Mouse (Mus musculus) midbrain, embryonic 14.5 days (tissue): Measurements from ENCODE around the gene Zfp398. TPM values are rescaled to one million over a fixed set of nuclear protein-coding genes. Genes with fewer than 3 reads are reported as not detected.

Experiments
- ATAC-seq: fragments of 200-750 bp; cut with Nextera tagmentation; 2 replicates; pipeline ENCODE4 v1.8.0; 2017; ENCODE audit warnings: moderate number of reproducible peaks, moderate library complexity; ENCODE audit not compliant: low FRiP score, low TSS enrichment
- DNase-seq: peaks from one replicate; pipeline ENCODE4 v3.0.0-alpha.2; 2015
- H3K27ac ChIP-seq: fragments of 300-500 bp; sonication (generic); replicated peaks from 2 replicates; pipeline ENCODE4 v1.5.1; 2014; ENCODE audit warnings: mild to moderate bottlenecking, low read depth, low read length, moderate library complexity
- H3K27me3 ChIP-seq: fragments of 300-500 bp; sonication (generic); 2 replicates; pipeline ENCODE4 v1.6.1; 2014; ENCODE audit warnings: low read length, control low read depth, mixed read lengths; ENCODE audit not compliant: control insufficient read depth, insufficient read depth
- H3K36me3 ChIP-seq: fragments of 300-500 bp; sonication (generic); 2 replicates; pipeline ENCODE4 v1.6.1; 2014; ENCODE audit warnings: low read length, control low read depth; ENCODE audit not compliant: control insufficient read depth, insufficient read depth
- H3K4me1 ChIP-seq: fragments of 300-500 bp; sonication (generic); 2 replicates; pipeline ENCODE4 v1.6.1; 2014; ENCODE audit warnings: mild to moderate bottlenecking, antibody characterized with exemption, low read length, control low read depth; ENCODE audit not compliant: control insufficient read depth, insufficient read depth
- H3K4me2 ChIP-seq: fragments of 300-500 bp; sonication (generic); 2 replicates; pipeline ENCODE4 v1.6.1; 2014; ENCODE audit warnings: mild to moderate bottlenecking, low read length, moderate library complexity
- H3K4me3 ChIP-seq: fragments of 300-500 bp; sonication (generic); replicated peaks from 2 replicates; pipeline ENCODE4 v1.5.1; 2014; ENCODE audit warnings: low read depth, low read length
- H3K9ac ChIP-seq: fragments of 300-500 bp; sonication (generic); replicated peaks from 2 replicates; pipeline ENCODE4 v1.6.1; 2014; ENCODE audit warnings: mild to moderate bottlenecking, low read length, moderate library complexity
- H3K9me3 ChIP-seq: fragments of 300-500 bp; sonication (generic); 2 replicates; pipeline ENCODE4 v1.6.1; 2016; ENCODE audit warnings: low read length, control low read depth, mixed read lengths; ENCODE audit not compliant: control insufficient read depth
- WGBS: fragments of 180-500 bp; shearing (Covaris S2); extraction: QIAGEN DNeasy Blood & Tissue Kit; methylation state at CpG from one replicate; pipeline ENCODE4 v1.1.7; 2014; 5-methylcytosine and 5-hydroxymethylcytosine counted together
- polyA plus RNA-seq: library from polyadenylated mRNA; unstranded; fragments of >200 nt; fragmentation: Nextera tagmentation; extraction: Ambion mirVana; gene quantifications from 2 replicates; pipeline ENCODE4 v1.2.1, GENCODE M21; 2014

The Zfp398 gene
- 18.7 and 20.4 TPM in 2 replicates for polyA plus RNA-seq

DNA sequence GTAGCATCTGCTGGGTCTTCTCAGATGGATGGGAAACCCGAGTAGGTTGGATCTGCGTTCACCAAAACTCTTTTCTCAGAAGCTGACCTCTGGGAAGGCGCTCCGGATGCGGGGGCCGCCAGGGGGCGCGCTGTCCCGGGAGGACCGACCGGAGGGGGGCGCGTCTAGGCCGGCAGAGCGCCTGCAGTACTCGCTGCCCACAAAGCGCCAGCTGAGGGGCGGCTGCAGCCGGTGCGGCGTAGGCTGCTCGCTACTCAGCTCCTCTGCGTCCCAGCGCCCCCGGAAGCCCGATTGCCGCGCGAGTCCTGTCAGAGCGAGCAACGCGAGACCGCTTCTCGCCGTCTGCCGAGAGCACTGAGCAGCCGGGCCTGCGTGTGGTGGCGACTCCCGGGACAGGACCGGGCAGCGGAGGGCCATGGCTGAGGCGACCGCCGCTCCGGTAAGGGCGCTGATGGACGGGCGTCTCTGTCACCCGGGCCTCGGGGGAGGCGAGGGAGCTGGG, at the start of gene Zfp398:
TSS of gene Zfp398 (plus strand) at position 180 of the 502 bp plus-strand sequence.
- H3K4me2 ChIP-seq, result peak within 1 kb of the TSS; percentile 84
- peaks cover 5% of the 10 kb centered on the region for H3K36me3 ChIP-seq
- peak within 1 kb of the TSS; percentile 96 for H3K4me3 ChIP-seq
- peak within 1 kb of the TSS; percentile 95 for H3K9ac ChIP-seq
- H3K27me3 ChIP-seq, result no peaks in the 10 kb centered on the region
- peak; percentile 96 for DNase-seq
- peak; percentile 94 for ATAC-seq
- under 1% methylated on average over 52 of the region's 52 CpGs for WGBS
- H3K9me3 ChIP-seq, result no peaks in the 10 kb centered on the region
- H3K4me1 ChIP-seq, result peaks cover 14% of the 10 kb centered on the region; the same call in 1 of the 2 replicates
- H3K27ac ChIP-seq, result peak within 1 kb of the TSS; percentile 97

DNA sequence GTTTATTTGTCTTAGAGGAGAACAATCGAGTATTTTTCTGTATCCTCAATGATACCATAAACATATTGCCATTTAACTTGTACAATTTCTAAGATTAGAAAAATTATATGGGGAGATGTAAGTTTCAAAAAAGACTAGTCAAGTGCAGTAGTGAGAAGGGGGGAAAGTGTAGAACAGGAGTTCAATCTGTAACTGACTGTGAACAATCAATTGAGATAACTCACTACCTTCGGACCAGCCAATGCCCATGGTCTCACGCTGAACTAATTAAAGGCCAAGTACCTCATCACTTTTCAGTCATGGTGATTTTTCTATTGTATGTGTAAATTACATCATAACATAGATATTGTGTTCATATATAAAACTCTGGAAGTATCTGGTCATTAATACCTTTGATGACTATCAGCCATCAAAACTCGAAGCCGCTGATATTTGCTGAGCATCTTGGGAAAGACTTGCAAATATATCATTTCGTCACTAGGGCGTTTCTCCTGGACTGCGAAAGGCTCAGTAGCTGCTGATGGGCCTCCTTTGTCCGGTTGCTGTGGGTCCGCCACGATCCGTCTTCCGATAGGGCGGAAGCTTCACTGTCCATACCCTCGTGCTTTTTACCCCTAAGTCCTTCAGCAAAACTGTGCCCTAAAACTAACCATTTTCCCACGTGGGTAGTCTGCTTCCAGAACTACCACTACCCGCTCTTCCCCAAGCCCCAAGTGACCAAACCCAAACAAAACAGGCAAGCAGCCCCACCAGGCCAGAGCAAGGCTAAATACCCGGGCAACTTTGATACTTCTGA, 47.3 kb upstream of the Zfp398 start:
- ATAC-seq, result peak; percentile 92
- 2% methylated on average over 18 of the region's 18 CpGs for WGBS

DNA sequence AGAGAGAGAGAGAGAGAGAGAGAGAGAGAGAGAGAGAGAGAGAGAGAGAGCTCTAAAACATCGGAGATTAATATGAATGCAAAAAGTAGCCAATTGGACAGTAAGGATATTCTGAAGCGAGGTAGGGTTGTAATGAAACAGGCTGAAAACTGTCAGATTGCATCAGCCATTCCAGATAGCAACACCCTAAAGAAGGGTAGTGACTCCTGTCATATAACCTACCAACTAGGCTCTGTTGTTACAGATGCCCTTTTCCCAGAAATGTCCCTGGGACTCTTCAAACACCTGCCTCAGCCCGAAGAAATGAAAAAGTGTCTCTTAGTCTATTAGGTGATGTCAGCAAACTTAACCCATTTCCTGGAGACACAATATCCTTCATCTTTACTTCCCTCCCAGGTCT, 46.6 kb upstream of the Zfp398 start:
- Histone ChIP-seq H3K27ac (peak overlapping the region; percentile 97), H3K9me3 (no peaks in the 10 kb centered on the region), H3K4me3 (peak overlapping the region; percentile 44), H3K9ac (peak overlapping the region; percentile 80), H3K4me2 (peak overlapping the region; percentile 65), H3K27me3 (no peaks in the 10 kb centered on the region), H3K36me3 (0 out of 2 replicates have a peak, but pooled peaks cover 3% of the 10 kb centered on the region), H3K4me1 (peaks cover 5% of the 10 kb centered on the region; the same call in 1 of the 2 replicates)
- 30% methylated on average over 3 of the region's 3 CpGs for WGBS
- DNase-seq, result peak; percentile 54
- no peak for ATAC-seq

More for the DNA sequence above, 47.3 kb upstream of the Zfp398 start:
- H3K27ac ChIP-seq, result peak overlapping the region; percentile 97
- H3K36me3 ChIP-seq, result 0 out of 2 replicates have a peak, but pooled peaks cover 3% of the 10 kb centered on the region
- H3K27me3 ChIP-seq, result no peaks in the 10 kb centered on the region
- H3K4me3 ChIP-seq, result peak overlapping the region; percentile 44
- H3K4me1 ChIP-seq, result peaks cover 5% of the 10 kb centered on the region; the same call in 1 of the 2 replicates
- H3K4me2 ChIP-seq, result peak overlapping the region; percentile 65
- no peaks in the 10 kb centered on the region for H3K9me3 ChIP-seq
- peak overlapping the region; percentile 80 for H3K9ac ChIP-seq
- peak; percentile 93 for DNase-seq

DNA sequence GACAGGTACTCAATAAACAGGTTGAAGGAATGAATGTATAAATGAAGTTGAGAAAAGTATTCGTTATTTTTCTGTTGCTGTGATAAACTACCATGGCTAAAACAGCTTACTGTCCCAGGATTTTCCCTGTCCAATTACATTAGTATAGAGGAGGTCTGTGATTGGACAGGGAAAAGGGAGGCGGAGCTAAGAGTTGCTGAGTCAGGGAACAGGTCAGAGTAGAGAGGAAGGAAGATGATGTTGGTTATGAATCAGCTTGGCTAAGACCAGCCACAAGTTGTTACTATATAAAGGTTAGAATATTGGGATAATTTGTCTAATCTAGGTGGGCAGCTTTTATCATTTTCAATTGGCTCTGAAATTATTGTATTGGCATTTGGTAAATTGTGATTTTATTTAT, 44.7 kb upstream of the Zfp398 start:
- H3K9ac ChIP-seq, result no peak overlapping the region
- peaks cover 19% of the 10 kb centered on the region for H3K36me3 ChIP-seq
- H3K9me3 ChIP-seq, result no peaks in the 10 kb centered on the region
- no peak overlapping the region for H3K4me3 ChIP-seq
- ATAC-seq (no peak), DNase-seq (no peak)
- no peaks in the 10 kb centered on the region for H3K27me3 ChIP-seq
- 58% methylated on average over 2 of the region's 2 CpGs for WGBS
- peaks cover 5% of the 10 kb centered on the region; the same call in 1 of the 2 replicates for H3K4me1 ChIP-seq
- H3K27ac ChIP-seq, result no peak overlapping the region
- H3K4me2 ChIP-seq, result no peak overlapping the region

DNA sequence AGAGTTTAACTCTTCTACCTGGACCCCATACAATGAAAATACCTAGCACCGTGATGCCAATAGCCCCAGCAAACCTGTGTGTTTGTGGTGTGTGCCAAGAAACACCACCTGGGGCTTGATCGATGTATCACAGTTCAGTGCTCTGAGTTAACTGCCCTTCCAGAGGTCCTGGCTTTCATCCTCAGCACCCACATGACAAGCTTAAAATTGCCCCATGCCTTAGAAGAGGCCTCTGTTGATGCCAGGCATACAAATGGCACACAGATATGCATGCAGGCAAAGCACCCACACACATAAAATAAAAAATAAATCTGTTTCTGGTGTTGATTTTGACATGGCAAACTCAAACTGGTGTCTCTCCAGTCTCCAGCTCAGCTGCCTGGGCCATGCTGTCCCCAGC, 42.9 kb upstream of the Zfp398 start:
- WGBS, result 92% methylated on average over 2 of the region's 2 CpGs
- Histone ChIP-seq H3K27me3 (no peaks in the 10 kb centered on the region), H3K4me3 (no peak overlapping the region), H3K9me3 (no peaks in the 10 kb centered on the region), H3K4me1 (peaks cover 5% of the 10 kb centered on the region; the same call in 1 of the 2 replicates), H3K36me3 (peaks cover 35% of the 10 kb centered on the region), H3K9ac (no peak overlapping the region), H3K27ac (no peak overlapping the region), H3K4me2 (no peak overlapping the region)
- DNase-seq (no peak), ATAC-seq (no peak)

DNA sequence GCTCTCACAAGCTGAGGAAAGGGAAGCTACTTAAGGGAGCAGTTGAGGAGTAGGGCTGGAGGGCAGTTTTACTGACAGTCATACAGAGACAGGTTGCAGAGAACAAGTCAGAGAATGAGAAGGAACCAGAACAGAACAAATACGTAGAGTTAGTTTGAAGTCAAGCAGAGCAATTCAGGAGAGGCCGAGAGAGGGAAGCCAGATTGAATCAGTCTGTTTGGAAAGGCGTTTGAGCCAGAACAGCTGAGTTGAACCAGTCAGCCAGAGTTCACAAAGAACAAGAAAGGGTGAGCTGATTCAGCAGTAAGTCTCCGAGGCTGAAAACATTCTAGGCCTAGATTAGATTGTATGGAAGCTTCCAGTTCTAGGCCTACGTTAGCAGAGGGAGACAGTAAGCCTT, 42.2 kb upstream of the Zfp398 start:
- H3K9ac ChIP-seq, result no peak overlapping the region
- peaks cover 5% of the 10 kb centered on the region; the same call in 1 of the 2 replicates for H3K4me1 ChIP-seq
- H3K36me3 ChIP-seq, result peaks cover 42% of the 10 kb centered on the region
- no peak overlapping the region for H3K27ac ChIP-seq
- no peaks in the 10 kb centered on the region for H3K27me3 ChIP-seq
- H3K4me2 ChIP-seq, result no peak overlapping the region
- H3K4me3 ChIP-seq, result no peak overlapping the region
- WGBS, result 77% methylated on average over 5 of the region's 5 CpGs
- no peaks in the 10 kb centered on the region for H3K9me3 ChIP-seq
- no peak for ATAC-seq
- no peak for DNase-seq

DNA sequence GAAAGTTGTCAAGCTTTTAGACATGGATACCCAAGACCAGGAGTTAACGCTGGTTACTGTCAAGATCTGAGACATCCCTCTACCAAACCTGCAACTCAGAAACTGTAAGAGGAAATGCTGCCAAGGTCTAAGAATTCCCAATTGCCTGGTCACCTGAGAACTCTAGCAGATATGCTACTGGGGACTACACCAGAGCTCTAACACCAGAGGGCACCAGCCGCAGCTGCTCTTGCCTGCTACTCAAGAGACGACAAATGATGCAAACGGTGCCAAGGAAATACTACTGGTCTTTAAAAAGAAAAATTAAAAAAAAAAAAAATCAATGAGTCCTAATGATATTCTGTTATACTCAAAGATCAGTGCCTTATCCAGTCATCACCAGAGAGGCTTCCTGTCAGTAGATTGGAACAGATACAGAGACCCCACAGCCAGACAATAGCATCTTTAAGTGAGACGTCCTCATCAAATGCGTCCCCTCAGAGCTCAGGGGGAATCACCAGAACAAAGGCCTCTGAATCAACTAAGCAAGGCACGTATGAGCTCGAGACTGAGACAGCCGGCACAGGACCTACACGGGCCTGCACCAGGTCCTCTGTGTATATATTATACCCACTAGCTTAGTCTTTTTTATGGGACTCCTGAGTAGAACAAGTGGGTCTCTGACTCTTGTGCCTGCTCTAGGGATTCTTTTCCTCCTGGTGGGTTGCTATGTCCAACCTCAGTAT, 41.2 kb upstream of the Zfp398 start:
- Histone ChIP-seq H3K27me3 (no peaks in the 10 kb centered on the region), H3K4me3 (no peak overlapping the region), H3K27ac (peak overlapping the region; percentile 66), H3K4me2 (no peak overlapping the region), H3K9ac (no peak overlapping the region), H3K9me3 (no peaks in the 10 kb centered on the region), H3K36me3 (peaks cover 52% of the 10 kb centered on the region), H3K4me1 (no peaks in the 10 kb centered on the region)
- WGBS, result 26% methylated on average over 10 of the region's 10 CpGs
- ATAC-seq (peak; percentile 44; the same call in 1 of the 2 replicates), DNase-seq (peak; percentile 67)

DNA sequence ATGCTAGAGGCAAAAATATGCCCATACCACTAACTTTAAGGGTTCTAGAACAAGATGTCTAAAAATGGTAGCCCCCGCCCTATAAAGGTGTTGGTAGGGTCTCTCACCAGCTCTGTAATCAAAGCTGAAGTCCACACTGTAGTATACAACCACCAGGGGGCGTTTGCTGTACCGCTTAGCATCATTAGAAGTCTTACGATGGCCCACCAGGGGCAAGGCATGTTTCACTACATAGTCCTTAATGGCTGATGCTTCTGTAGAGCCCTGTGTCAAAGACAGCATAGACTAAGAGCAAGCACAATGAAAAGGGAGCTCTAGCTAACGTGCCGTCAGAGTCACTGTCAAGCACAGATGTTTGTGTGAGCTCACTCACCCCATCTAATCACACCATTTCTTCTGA, 36.4 kb upstream of the Zfp398 start:
- DNase-seq (peak; percentile 88), ATAC-seq (peak; percentile 48; the same call in 1 of the 2 replicates)
- Histone ChIP-seq H3K27me3 (no peaks in the 10 kb centered on the region), H3K4me3 (no peak overlapping the region), H3K36me3 (peaks cover 96% of the 10 kb centered on the region), H3K4me1 (no peaks in the 10 kb centered on the region), H3K9me3 (no peaks in the 10 kb centered on the region), H3K9ac (no peak overlapping the region), H3K4me2 (no peak overlapping the region), H3K27ac (no peak overlapping the region)
- 53% methylated on average over 6 of the region's 6 CpGs for WGBS
